Mouse (Mus musculus) kidney, adult 9 months (tissue): ENCODE measurements at regions not wholly inside any gene's neighbourhood (a gene's known extent, or its start where the extent isn't known, plus 50 kb on each side); places are given as distances from the start of the nearest gene placed in this dataset.

Source experiments
- DNase-seq: peaks from one replicate; pipeline ENCODE4 v3.0.0; 2022

DNA sequence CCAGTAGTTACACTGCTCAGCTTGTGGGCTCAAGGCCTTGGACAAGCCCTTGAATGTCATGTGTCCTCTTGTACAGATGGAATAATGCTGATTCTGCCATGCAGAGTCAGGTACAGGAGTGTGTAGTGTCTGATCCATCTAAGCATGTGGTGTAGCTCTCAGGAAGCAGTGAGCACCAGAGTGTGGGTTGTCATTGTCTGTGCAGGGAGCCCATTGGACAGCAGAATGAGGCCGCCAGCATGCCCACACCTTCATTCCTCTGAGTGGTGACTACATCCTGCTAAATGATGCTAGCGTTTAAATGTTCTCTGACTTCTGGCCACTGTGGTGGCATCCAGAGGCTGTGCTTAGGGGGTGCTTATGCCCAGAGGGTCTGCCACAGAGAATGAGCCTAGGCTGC is 137.5 kb upstream of the Kcnab2 start:
- no peak for DNase-seq

- DNase-seq = no peak
These were observed 136.9 kb upstream of the Kcnab2 start for GRCm38 (mm10) chr4:152614356-152615100.
